Mouse (Mus musculus): ENCODE measurements around the gene Flnc.

Gene Flnc

DNA sequence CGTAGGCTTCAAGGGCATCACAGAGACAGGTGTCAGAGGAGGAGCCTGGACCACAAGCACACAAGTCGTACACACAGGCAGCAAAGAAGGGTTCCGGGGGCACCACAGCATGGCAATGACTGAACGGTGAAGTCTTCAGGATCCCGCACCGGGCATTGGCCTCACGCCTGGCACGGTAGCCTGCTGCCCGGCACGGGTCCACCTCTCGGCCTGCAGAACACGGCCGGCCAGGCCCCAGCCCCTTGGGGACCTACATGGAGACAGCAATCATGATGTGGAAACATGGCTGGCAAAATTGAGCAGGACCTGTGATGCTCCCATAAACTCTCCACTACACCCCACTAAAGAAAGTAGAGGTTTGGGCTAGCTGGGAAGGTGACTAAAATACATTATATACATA lies 49.6 kb downstream of the Flnc start:
- DNase-seq (ENCODE audit: low spot score in 2 of 2), result no peak

DNA sequence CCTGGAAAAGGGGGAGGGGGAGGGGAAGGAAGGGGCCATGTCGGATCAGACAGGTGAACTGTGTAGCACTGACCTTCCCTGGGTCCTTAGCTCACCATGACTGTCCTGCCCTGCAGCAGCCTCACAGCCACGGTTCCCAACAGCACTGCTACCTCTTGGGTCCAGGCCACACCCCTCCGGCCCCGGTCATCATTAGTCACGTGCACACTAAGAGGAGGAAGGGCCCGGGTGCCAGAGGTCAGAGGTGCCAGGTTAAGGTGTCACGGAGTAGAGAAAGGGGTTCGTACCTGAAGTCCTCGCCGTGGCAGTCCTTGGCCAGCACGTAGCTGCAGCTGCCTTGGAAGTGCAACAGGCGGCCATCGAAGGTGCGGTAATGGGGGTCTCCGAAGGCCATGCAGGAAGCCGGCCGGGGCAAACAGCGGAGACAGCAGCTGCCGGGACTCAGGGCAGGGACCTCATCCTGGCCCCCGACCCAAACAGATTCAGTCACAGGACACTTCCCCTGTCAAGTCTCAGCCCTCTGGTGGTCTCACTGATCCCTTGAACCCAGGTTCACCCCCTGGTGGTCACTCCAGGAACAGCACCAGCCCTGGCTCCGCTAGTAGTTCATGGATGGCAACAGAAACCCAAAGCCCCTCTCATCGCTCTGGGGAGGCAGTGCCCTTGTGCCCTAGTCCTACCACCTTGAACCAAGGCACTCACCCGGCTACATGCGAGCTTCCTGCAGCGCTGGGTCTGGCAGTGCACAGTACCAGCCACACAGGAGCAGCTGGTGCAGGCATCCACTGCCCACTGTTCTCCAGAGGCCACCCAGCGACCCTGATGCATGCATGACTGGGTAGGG lies 51.9 kb downstream of the Flnc start:
- DNase-seq (ENCODE audit: low spot score in 2 of 2), result peak; percentile 52 to 79

DNA sequence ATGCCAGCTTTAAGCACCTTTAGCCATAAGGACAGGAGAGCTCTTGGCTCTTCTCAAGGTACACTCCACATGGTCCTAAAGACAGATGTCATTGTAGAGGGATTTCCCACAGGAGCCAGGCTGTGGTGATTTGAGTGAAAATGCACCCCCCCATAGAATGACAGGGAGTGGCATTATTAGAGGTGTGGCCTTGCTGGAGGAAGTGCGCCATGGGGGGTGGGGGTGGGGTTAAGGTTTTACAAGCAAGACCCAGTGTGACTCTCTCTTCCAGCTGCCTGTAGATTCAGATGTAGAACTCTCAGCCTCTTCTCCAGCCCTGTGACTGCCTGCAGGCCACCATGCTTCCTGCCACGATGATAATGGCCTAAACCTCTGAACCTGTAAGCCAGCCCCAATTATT lies 52.9 kb downstream of the Flnc start:
- no peak for DNase-seq (ENCODE audit: low spot score in 2 of 2)

DNA sequence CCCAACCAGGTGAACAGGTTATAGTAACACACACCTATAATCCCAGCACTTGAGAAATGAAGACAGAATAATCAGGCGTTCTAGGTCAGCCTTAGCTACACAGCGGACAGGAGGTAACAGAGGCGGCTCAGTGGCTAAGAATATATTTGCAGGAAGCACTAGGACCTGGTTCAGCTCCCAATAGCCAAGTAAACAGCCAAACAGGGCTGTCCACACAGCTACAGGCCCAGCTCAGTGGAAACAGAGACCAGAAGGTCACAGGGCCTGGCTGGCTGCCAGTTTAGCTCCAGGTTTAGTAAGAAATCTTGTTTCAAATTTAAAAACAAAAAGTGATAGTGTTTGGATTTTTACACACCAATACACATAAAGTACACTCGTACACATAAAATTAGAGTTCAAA lies 61.0 kb downstream of the Flnc start:
- DNase-seq (ENCODE audit: low spot score in 2 of 2), result no peak

DNA sequence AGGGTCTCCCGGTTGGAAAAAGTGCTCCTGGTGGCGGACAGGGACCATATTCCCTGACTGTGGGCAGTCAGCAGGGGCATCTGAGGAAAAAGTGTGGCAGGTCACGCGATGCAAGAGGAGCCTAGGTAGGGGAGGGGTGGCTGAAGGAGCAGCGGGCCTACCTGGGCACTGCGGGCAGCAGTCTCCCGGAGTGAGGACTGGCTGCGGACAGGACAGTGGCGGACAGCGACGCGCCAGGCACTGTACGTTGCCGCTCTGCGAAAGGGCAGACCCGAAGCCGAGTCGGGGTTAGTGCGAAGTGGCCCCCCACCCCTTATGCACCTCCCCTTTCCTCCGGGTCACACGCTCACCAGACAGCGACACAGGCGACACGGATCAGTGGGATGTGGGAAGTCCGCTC lies 63.2 kb downstream of the Flnc start:
- DNase-seq (ENCODE audit: low spot score in 2 of 2), result no peak

DNA sequence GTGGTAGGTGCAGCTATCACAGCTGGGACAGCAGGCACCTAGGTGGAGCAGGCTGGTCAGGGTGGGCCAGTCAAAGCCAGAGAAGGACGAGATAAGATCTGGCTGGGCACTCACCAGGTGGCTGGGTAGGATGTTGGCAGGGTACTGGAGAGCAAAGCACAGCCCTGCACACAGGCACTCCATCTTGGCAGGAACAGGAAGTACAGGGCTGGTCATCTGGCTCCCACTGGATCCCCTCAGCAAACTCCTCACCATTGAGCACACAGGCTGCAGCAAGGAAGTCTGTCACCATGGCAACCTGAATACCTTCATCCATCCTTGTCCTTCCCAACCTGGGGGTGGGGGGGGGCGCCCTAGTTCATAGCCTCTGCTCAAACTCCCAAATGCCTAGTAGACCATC lies 64.7 kb downstream of the Flnc start:
- DNase-seq (ENCODE audit: low spot score in 2 of 2), result no peak

DNA sequence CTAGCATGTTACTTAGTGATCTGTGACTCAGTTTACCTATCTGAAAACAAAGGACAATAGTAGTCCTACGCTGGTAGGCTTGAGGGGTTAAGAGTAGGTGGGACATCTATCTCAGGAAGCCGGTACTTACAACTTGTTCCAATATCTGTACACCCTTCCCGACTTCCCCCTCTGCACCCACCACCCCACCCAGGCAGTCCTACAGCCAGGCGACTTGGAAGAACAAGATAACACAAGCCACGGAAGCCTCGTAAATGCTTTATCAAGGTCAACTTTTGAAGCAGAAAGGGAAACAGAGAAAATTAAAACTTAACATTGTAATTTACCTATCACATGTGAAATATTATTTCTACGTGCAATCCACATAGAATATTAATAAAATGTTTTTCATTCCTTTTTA lies 67.1 kb downstream of the Flnc start:
- DNase-seq (ENCODE audit: low spot score in 2 of 2), result no peak

DNA sequence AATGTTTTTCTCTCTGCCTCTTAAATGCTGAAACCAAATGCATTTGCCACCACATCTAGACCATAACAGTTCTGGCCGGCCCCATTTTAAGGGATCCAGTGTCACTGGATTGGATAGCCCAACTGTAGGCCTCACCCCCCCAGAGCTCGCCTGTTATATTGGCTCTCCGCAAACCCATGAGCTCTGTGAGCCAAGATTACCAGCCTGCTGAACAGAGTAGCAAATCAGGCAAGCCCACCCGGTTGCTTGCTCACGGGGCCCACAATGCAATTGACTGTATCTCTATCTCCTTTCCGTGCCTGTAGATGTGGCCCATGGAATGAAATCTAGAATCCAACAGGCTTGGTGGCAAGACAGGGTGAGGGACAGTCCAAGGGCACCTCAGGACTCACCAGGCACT lies 67.8 kb downstream of the Flnc start:
- no peak for DNase-seq (ENCODE audit: low spot score in 2 of 2)

DNA sequence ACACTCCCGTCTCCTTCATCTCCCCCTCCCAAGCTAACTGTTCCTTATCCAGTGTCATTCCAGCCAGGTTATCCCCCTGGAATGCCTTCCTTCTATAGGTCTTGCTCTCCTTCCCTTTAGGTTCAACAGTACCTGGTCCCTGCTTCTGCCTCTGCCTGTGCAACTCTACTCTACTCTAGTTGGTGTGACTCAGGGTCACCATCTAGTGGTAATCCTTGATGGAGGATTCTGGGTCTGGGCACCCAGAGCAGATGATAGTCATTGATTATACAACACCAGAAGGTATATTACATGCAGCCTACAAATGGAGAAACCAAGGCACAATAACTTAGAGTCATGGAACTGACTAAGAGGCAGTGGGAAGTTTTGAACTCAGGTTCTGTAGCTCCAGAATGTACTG lies 68.5 kb downstream of the Flnc start:
- DNase-seq (ENCODE audit: low spot score in 2 of 2), result no peak

DNA sequence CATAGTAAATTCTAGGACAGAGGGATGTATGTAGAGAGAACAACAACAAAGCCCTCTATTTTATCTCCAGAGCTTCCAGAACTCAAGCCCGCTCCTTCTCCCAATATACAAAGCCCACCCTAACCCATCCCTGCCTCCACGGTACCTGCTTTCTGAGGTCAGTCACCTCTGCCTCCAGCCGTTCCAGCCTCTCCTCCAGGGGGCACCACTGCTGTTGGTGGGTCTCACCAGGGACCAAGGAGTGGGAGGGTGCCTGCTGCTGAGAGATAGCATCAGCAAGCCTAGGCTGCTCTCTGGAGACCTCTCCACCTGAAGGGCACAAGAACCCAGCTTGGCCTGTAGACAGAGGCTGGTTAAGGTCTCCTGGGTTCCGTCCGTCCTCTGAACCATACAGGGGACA lies 72.4 kb downstream of the Flnc start:
- no peak for DNase-seq (ENCODE audit: low spot score in 2 of 2)

DNA sequence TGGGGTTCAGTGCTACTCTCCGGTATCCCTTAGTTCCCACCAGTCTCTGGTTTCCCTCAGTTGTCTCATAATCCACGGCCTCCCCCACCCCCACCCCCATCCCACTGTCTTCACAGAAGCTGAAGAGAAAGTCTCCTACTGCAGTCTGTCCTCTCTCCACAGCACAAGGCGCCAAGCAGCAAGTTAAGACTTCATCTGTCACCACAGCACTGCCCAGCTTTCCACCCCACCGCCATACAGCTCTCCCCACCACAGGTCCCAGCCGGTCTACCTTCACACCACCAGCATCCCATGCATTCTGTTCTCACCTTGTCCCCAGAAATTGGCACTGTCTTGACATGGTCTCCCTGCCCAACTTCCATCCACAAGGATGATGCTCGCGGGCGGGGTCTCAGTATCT lies 73.8 kb downstream of the Flnc start:
- peak in 1 of 2 experiments; percentile 24 for DNase-seq (ENCODE audit: low spot score in 2 of 2)

DNA sequence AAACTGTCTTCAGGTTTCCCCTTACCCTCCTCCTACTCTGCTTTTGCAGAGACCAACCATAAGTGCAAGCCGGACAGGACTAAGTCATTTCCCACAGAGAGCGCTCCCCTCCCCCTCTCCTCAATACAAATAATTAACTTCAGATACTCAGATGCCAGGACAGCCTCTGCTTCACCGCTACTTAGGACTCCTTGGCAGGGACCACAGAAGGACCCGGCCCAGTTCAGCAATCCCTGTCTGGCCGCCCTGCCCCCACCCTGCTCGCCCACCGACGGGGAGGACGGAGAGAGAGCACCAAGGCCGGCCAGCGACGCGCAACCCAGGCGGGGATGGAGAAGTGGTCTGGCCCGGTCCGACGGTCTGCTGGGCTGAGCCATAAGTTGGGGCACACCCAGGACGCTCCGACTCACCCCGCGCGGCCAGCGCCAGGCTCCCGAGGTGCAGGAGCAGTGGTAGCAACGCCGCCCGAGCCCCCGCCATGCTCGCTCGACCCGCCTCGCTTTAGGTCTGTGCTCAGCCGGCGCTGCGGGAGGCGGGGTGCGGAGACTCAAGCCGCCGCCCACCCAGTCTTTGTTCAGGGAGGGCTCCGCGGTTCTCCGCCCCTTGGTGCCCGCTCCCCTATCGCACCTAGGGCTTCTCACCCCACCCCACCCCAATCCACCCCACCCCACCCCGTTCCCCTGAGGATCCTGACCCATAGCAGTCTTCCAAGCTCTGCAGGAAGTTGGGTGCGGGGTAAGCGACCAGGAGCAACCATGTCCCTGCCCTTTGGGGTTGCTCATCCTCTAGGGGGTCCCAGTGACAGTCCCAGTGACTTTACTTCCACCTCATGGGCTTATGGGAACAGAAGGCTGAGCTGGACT lies 74.6 kb downstream of the Flnc start, which contains the start of gene Kcp:
Gene Kcp (minus strand): TSS at position 506 of the 863 bp plus-strand sequence.
- peak in 1 of 2 experiments; percentile 25 for DNase-seq (ENCODE audit: low spot score in 2 of 2)

DNA sequence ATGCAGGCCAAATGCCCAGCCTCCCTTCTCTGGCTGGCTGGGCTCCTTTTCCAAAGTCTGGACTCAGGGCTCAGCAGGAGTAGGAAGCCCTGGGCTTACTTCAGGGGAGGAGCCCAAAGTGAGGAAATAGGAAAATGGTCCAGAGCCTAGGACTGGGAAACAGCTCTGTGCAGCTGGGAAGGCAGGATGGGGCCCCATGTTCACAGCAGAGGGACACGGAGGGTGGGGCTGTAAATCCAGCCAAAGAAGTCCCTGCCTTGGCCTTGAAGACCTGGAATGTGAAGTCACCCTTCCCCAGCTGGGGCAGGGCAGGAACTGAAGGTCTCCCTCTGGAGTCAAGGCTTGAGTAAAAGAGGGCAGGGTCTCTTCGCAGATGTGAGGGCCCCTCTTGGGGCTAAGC lies 76.0 kb downstream of the Flnc start:
- DNase-seq (ENCODE audit: low spot score in 2 of 2), result no peak

All from right cerebral cortex, postnatal 10 days (tissue).